Mouse (Mus musculus) limb, embryonic 11.5 days (tissue): ENCODE data around the gene Trpc4ap. TPM values are rescaled to one million over a fixed set of nuclear protein-coding genes. Genes with fewer than 3 reads are reported as not detected.
A peak's percentile ranks its signal among the peaks of the same experiment; 100 is the strongest.

ENCODE experiments used
- ATAC-seq: fragments of 200-750 bp; cut with Nextera tagmentation; 2 replicates; pipeline ENCODE4 v1.8.0; 2017; ENCODE audit warnings: low read depth; ENCODE audit not compliant: insufficient number of reproducible peaks, low FRiP score, low TSS enrichment
- DNase-seq: peaks from one replicate; pipeline ENCODE4 v3.0.0-alpha.2; 2015; ENCODE audit warnings: low spot score
- H3K27ac ChIP-seq: fragments of 300-500 bp; sonication (generic); replicated peaks from 2 replicates; pipeline ENCODE4 v1.5.1; 2014; ENCODE audit warnings: low read depth, mild to moderate bottlenecking, low read length
- H3K27me3 ChIP-seq: fragments of 300-500 bp; sonication (generic); 2 replicates; pipeline ENCODE4 v1.6.1; 2014; ENCODE audit warnings: mild to moderate bottlenecking, low read length, mixed read lengths; ENCODE audit not compliant: control insufficient read depth, insufficient read depth
- H3K36me3 ChIP-seq: fragments of 300-500 bp; sonication (generic); 2 replicates; pipeline ENCODE4 v1.6.1; 2014; ENCODE audit warnings: mild to moderate bottlenecking, low read length, moderate library complexity, mixed read lengths; ENCODE audit not compliant: control insufficient read depth, insufficient read depth
- H3K4me1 ChIP-seq: fragments of 300-500 bp; sonication (generic); 2 replicates; pipeline ENCODE4 v1.6.1; 2014; ENCODE audit warnings: low read length, mixed read lengths; ENCODE audit not compliant: control insufficient read depth, insufficient read depth
- H3K4me2 ChIP-seq: fragments of 300-500 bp; sonication (generic); 2 replicates; pipeline ENCODE4 v1.6.1; 2014; ENCODE audit warnings: low read depth, mild to moderate bottlenecking, moderate library complexity; ENCODE audit not compliant: severe bottlenecking
- H3K4me3 ChIP-seq: fragments of 300-500 bp; sonication (generic); 2 replicates; pipeline ENCODE4 v1.5.1; 2014; ENCODE audit warnings: low read depth, low read length
- H3K9ac ChIP-seq: fragments of 300-500 bp; sonication (generic); 2 replicates; pipeline ENCODE4 v1.6.1; 2014; ENCODE audit warnings: mild to moderate bottlenecking, low read length
- H3K9me3 ChIP-seq: fragments of 300-500 bp; sonication (generic); 2 replicates; pipeline ENCODE4 v1.6.1; 2016; ENCODE audit warnings: low read length; ENCODE audit not compliant: control insufficient read depth
- WGBS: fragments of 180-500 bp; shearing (Covaris S2); extraction: QIAGEN DNeasy Blood & Tissue Kit; methylation state at CpG from one replicate; pipeline ENCODE4 v1.1.7; 2014; 5-methylcytosine and 5-hydroxymethylcytosine counted together
- polyA plus RNA-seq: library from polyadenylated mRNA; unstranded; fragments of >200 nt; fragmentation: Nextera tagmentation; extraction: Ambion mirVana; gene quantifications from 2 replicates; pipeline ENCODE4 v1.2.1, GENCODE M21; 2014

The Trpc4ap gene
- polyA plus RNA-seq, 1 experiment from 2014 or later: 143 TPM

DNA sequence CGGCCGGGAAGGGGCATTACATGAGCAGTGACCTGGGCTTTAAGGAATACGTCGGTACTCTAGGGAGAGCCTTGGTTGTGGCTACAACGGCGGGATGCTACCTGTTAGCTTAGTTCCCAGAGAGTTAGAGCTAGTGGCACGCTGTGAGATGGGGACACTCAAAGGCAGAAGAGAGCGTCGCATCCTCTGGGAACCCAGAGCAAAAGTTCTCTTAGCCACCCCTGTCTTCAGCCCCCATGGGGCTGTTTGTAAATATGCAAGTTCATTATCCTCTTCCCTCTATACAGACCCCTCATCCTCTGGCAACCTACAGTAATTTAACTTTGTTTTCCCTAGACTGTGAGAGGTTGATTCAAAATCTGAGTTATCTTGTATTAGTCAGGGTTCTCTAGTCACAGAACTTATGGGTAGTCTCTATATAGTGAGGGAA, 99.3 kb downstream of the Trpc4ap start:
- WGBS: 2% methylated on average over 9 of the region's 9 CpGs
- H3K9me3 ChIP-seq: no peaks in the 10 kb centered on the region
- DNase-seq: no peak
- H3K27me3 ChIP-seq: no peaks in the 10 kb centered on the region
- H3K27ac ChIP-seq: no peak overlapping the region
- H3K4me2 ChIP-seq: peak overlapping the region; percentile 77
- peak overlapping the region; percentile 64 for H3K4me3 ChIP-seq
- H3K4me1 ChIP-seq: no peaks in the 10 kb centered on the region; the same call in 1 of the 2 replicates
- ATAC-seq: no peak
- no peaks in the 10 kb centered on the region for H3K36me3 ChIP-seq
- H3K9ac ChIP-seq: peak overlapping the region; percentile 69

DNA sequence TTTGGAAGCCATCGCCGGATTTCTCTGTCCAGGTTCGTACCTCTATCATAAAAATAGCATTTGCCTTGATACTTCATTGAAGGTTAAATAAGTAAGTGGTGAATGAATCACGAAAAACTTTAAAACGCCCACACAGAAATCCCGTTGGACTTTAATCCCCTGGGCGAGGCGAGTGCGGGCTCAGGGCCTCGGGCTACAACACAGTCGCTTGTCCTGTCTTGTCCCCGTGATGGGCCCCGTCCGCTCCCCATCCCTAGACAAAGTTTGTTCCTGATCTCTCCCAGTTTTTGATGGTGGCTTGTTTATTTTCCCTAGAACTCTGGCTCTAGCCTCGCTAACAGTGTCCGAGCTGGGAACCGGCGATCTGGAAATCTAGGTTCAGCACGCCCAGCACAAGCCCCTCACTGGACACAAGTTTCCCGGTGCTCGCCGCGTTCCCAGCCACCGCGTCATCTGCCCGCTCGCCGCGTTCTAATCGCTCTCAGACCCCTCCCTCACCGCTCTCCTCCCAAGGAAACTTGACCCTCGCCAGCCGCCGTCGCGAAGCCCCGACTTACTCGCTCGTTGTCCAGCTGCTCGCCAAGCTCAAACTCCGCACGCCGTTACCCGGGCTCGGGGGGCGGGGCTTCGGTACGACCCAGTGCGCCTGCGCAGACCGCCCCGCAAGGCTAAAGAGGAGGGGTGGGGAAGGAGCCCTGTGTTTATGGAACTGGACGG, 99.9 kb downstream of the Trpc4ap start, which contains the start of gene Gss:
Gss (minus strand) TSS at position 674 of the 717 bp plus-strand sequence.
- no peaks in the 10 kb centered on the region for H3K27me3 ChIP-seq
- no peaks in the 10 kb centered on the region for H3K36me3 ChIP-seq
- H3K9me3 ChIP-seq: no peaks in the 10 kb centered on the region
- peak within 1 kb of the TSS; percentile 62 for H3K27ac ChIP-seq
- peak; percentile 87 for ATAC-seq
- H3K4me3 ChIP-seq: peak within 1 kb of the TSS; percentile 64
- peak; percentile 100 for DNase-seq
- WGBS: under 1% methylated on average over 53 of the region's 53 CpGs
- peak within 1 kb of the TSS; percentile 77 for H3K4me2 ChIP-seq
- H3K4me1 ChIP-seq: no peaks in the 10 kb centered on the region; the same call in 1 of the 2 replicates
- peak within 1 kb of the TSS; percentile 81 for H3K9ac ChIP-seq

DNA sequence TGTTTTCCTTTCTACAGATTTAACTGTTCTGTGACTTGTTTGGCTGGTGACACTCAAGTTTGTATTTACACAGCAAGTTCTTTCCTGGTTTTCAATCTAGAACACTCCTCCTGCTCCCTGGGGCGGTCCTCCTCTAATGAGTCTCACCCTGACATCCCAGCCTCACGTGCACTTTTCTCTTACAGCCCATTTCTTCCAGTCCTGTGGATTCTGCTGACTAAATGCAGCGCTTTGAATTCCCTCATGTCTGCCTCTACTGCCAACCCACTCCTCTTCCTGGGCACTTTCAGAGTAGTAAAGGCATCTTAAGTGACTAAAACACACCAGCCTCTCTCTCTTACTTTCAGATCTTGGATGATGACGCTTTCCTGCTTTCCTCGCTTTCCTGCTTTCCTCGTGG, 100.5 kb downstream of the Trpc4ap start:
- peak overlapping the region; percentile 77 for H3K4me2 ChIP-seq
- no peak overlapping the region for H3K27ac ChIP-seq
- no peaks in the 10 kb centered on the region for H3K27me3 ChIP-seq
- H3K4me1 ChIP-seq: no peaks in the 10 kb centered on the region; the same call in 1 of the 2 replicates
- ATAC-seq (no peak), DNase-seq (peak; percentile 34)
- H3K4me3 ChIP-seq: peak overlapping the region; percentile 64
- WGBS: 6% methylated on average over 6 of the region's 6 CpGs
- H3K9me3 ChIP-seq: no peaks in the 10 kb centered on the region
- H3K36me3 ChIP-seq: no peaks in the 10 kb centered on the region
- H3K9ac ChIP-seq: peak overlapping the region; percentile 81

DNA sequence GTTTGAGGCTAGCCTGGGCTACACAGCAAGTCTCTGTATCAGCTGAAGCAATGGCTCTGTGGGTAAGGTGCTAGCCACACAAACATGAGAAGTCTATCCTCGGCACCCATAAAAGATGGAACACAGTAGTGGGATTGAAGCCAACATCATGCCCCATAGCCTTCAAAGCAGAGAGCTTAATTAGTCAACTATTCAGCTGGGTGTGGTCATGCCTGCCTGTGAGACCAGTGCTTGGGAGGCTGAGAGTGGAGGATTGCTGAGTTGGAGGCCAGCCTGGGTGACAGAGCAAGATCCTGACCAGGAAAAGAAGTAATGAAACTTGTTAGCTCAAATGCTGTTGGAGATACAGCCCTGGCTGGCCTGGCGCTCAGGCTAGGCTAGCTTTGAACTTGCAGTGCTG, 101.3 kb downstream of the Trpc4ap start:
- Histone ChIP-seq H3K4me3 (no peak overlapping the region), H3K36me3 (no peaks in the 10 kb centered on the region), H3K27me3 (no peaks in the 10 kb centered on the region), H3K9ac (no peak overlapping the region), H3K4me2 (no peak overlapping the region), H3K27ac (no peak overlapping the region), H3K4me1 (no peaks in the 10 kb centered on the region; the same call in 1 of the 2 replicates), H3K9me3 (no peaks in the 10 kb centered on the region)
- whole genome bisulfite sequencing: 91% methylated on average over 2 of the region's 2 CpGs
- ATAC-seq (no peak), DNase-seq (no peak)

DNA sequence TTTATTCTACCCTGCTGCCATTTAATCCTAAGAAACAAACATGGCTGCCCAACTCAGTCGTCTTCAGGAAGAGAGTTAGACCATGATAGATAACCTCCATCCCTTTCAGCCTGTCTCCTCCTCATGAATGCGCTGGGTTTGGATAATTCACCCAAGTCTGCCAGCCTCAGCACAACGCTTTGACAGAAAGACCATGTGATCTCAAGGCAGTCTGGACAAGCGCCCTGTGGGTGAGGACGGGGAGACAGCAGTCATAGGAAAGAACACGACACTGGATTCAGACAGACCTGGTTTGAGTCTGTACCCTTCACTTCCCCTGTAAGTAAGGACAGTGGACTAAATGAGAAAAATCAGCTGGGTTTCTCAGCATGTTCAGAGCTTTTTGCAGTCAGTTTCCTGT, 102.7 kb downstream of the Trpc4ap start:
- no peaks in the 10 kb centered on the region; the same call in 1 of the 2 replicates for H3K4me1 ChIP-seq
- no peaks in the 10 kb centered on the region for H3K9me3 ChIP-seq
- DNase-seq (no peak), ATAC-seq (no peak)
- H3K4me3 ChIP-seq: no peak overlapping the region
- H3K27me3 ChIP-seq: no peaks in the 10 kb centered on the region
- no peak overlapping the region for H3K9ac ChIP-seq
- H3K27ac ChIP-seq: no peak overlapping the region
- no peak overlapping the region for H3K4me2 ChIP-seq
- no peaks in the 10 kb centered on the region for H3K36me3 ChIP-seq
- WGBS: 79% methylated on average over 6 of the region's 6 CpGs

DNA sequence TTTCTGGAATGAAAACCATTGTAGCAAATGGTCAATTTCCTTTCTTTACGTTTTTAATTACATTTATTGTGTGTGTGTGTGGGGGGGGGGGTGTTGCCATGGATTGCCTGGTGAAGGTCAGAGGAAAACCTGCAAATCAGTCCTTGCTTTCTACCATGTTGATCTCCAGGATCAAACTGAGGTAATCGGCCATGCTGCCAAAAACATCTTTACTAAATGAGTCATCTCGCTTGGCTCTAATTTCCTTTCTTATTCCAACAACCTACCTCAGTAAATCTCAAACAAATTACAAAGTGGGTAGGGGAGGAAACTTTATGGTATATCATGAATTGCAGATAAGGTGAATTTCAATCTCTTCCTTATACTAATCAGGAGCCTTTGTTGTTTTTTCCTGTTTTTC, 104.0 kb downstream of the Trpc4ap start:
- ATAC-seq (no peak), DNase-seq (no peak)
- H3K4me3 ChIP-seq: no peak overlapping the region
- no peak overlapping the region for H3K27ac ChIP-seq
- H3K9ac ChIP-seq: no peak overlapping the region
- H3K9me3 ChIP-seq: no peaks in the 10 kb centered on the region
- 75% methylated on average over 3 of the region's 3 CpGs for WGBS
- no peak overlapping the region for H3K4me2 ChIP-seq
- H3K27me3 ChIP-seq: no peaks in the 10 kb centered on the region
- no peaks in the 10 kb centered on the region; the same call in 1 of the 2 replicates for H3K4me1 ChIP-seq
- H3K36me3 ChIP-seq: no peaks in the 10 kb centered on the region

DNA sequence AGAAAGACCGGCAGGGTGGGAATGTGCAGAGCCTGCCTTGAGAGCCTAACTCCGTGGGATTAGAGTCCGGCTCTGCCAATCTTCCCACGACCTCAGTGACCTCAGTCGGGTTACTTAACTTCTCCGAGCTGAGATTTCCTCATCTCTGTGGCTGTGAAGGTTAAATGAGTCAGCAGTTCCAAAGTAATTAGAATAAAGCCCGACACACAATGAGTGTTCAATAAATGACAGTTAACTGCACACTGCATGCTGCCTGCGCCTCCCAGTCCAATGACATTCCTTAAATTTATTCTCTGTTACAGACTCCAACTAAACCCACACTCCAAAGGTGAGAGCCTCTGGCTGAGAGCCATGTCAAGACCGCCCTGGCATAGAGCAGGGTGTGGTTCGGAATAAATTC, 106.7 kb downstream of the Trpc4ap start:
- WGBS: 75% methylated on average over 10 of the region's 10 CpGs
- ATAC-seq: no peak
- H3K4me2 ChIP-seq: no peak overlapping the region

DNA sequence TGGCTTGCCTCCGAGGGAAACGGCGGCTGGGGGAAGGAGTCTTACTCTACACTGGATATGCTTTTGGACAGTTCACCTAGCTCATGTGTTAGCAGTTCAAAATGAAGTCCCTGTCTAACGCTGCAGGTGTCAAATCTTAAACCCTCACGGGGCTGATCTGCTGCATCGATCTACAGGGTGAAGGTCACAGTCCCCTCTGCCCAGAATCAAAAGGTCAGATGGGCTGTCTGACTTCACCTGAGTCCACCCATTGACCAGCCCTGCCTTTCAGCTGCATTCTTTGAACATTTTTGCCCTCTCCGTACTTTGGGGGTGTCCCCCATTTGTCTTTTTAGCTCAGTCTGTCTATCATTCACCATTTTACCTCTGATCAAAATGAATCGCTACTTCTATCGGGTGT, 107.1 kb downstream of the Trpc4ap start:
- Histone ChIP-seq H3K4me2 (no peak overlapping the region), H3K36me3 (no peaks in the 10 kb centered on the region), H3K9me3 (no peaks in the 10 kb centered on the region), H3K27ac (no peak overlapping the region), H3K4me3 (no peak overlapping the region), H3K4me1 (no peaks in the 10 kb centered on the region), H3K9ac (no peak overlapping the region), H3K27me3 (no peaks in the 10 kb centered on the region)
- ATAC-seq (no peak), DNase-seq (no peak)
- 85% methylated on average over 9 of the region's 9 CpGs for WGBS

More for the DNA sequence above, 106.7 kb downstream of the Trpc4ap start:
- Histone ChIP-seq H3K9ac (no peak overlapping the region), H3K4me1 (no peaks in the 10 kb centered on the region), H3K27me3 (no peaks in the 10 kb centered on the region), H3K9me3 (no peaks in the 10 kb centered on the region), H3K27ac (no peak overlapping the region), H3K4me3 (no peak overlapping the region), H3K36me3 (no peaks in the 10 kb centered on the region)
- DNase-seq: no peak
